Mouse (Mus musculus) layer of hippocampus, postnatal 36 days (tissue): Measurements from ENCODE around the gene Tppp3. TPM values are rescaled to one million over a fixed set of nuclear protein-coding genes. Genes with fewer than 3 reads are reported as not detected.

Source experiments
- DNase-seq, 2 experiments: peaks; one replicate each; pipeline ENCODE4 v3.0.0; 2022
- total RNA-seq, 2 experiments: library from RNA; stranded (reverse); gene quantifications; 2 replicates each; pipeline ENCODE4 v1.2.3; 2021

The Tppp3 gene
- total RNA-seq, 2 experiments from 2014 or later = 31.9 TPM

GRCm38 (mm10) chr8:105431743-105432515 is 39.4 kb downstream of the Tppp3 start:
- no peak for DNase-seq

- DNase-seq = no peak
Observed at GRCm38 (mm10) chr8:105426878-105427277, 44.4 kb downstream of the Tppp3 start.

- DNase-seq = no peak
Observed at GRCm38 (mm10) chr8:105422006-105422405, 49.3 kb downstream of the Tppp3 start.

GRCm38 (mm10) chr8:105419800-105420199 is 51.5 kb downstream of the Tppp3 start:
- DNase-seq = no peak

GRCm38 (mm10) chr8:105418992-105419391 is 52.3 kb downstream of the Tppp3 start:
- no peak for DNase-seq

Other genes starting within 250 kb of the Tppp3 start
- gene D230025D16Rik, start 246.4 kb downstream of the Tppp3 start, total RNA-seq = 10 to 100 TPM; 36.5 to 39.2 TPM
- 1 to 10 TPM; 2.2 to 2.6 TPM for gene B3gnt9, start 216.4 kb downstream of the Tppp3 start, total RNA-seq
- gene Tradd, start 206.9 kb downstream of the Tppp3 start, total RNA-seq = 1 to 10 TPM; 8.2 to 9.0 TPM
- 1 to 10 TPM; 1.0 TPM for gene Fbxl8, start 206.9 kb downstream of the Tppp3 start, total RNA-seq
- 1 to 10 TPM; 4.9 to 7.0 TPM for gene Hsf4, start 201.7 kb downstream of the Tppp3 start, total RNA-seq
- 1 to 10 TPM; 6.9 to 9.1 TPM for gene Nol3, start 195.4 kb downstream of the Tppp3 start, total RNA-seq
- gene 4931428F04Rik, start 181.7 kb downstream of the Tppp3 start, total RNA-seq = 10 to 100 TPM; 20.5 to 23.4 TPM
- 1 to 10 TPM; 1.3 to 1.7 TPM for gene Exoc3l, start 175.4 kb downstream of the Tppp3 start, total RNA-seq
- gene E2f4, start 173.9 kb downstream of the Tppp3 start, total RNA-seq = 10 to 100 TPM; 35.3 to 36.7 TPM
- under 1 TPM; 0.77 to 0.81 TPM for gene Elmo3, start 165.9 kb downstream of the Tppp3 start, total RNA-seq
- gene Lrrc29, start 145.2 kb downstream of the Tppp3 start, total RNA-seq = 1 to 10 TPM; 5.9 to 7.8 TPM
- gene Tmem208, start 145.2 kb downstream of the Tppp3 start, total RNA-seq = 10 to 100 TPM; 44.1 to 47.9 TPM
- gene Fhod1, start 123.6 kb downstream of the Tppp3 start, total RNA-seq = 1 to 10 TPM; 1.8 to 1.9 TPM
- 10 to 100 TPM; 12.2 to 13.7 TPM for gene Slc9a5, start 122.7 kb downstream of the Tppp3 start, total RNA-seq
- gene Plekhg4, start 98.3 kb downstream of the Tppp3 start, total RNA-seq = 1 to 10 TPM; 1.2 to 2.1 TPM
- not detected for gene Kctd19, start 58.0 kb downstream of the Tppp3 start, total RNA-seq
- gene Lrrc36, start 58.0 kb downstream of the Tppp3 start, total RNA-seq = under 1 TPM; 0.27 to 0.81 TPM
- 10 to 100 TPM; 32.8 to 37.6 TPM for gene Zdhhc1, start 25.4 kb upstream of the Tppp3 start, total RNA-seq
- gene Hsd11b2, start 47.2 kb upstream of the Tppp3 start, total RNA-seq = not detected
- gene Atp6v0d1, start 94.5 kb upstream of the Tppp3 start, total RNA-seq = 100 to 1,000 TPM; 288 to 305 TPM
- gene Ripor1, start 133.7 kb upstream of the Tppp3 start, total RNA-seq = 10 to 100 TPM; 82.8 to 92.6 TPM
- 10 to 100 TPM; 73.6 to 80.1 TPM for gene Ctcf, start 165.0 kb upstream of the Tppp3 start, total RNA-seq
- not detected for gene Agrp, start 165.9 kb upstream of the Tppp3 start, total RNA-seq
- gene Carmil2, start 214.7 kb upstream of the Tppp3 start, total RNA-seq = 10 to 100 TPM; 69.3 to 72.7 TPM
- 10 to 100 TPM; 37.1 to 38.7 TPM for gene Acd, start 229.6 kb upstream of the Tppp3 start, total RNA-seq
- 10 to 100 TPM; 29.1 to 36.3 TPM for gene Pard6a, start 229.6 kb upstream of the Tppp3 start, total RNA-seq
- gene 4933405L10Rik, start 236.1 kb upstream of the Tppp3 start, total RNA-seq = not detected
- 1 to 10 TPM; 9.0 to 9.4 TPM for gene Enkd1, start 236.7 kb upstream of the Tppp3 start, total RNA-seq